Mouse (Mus musculus) liver, adult 2 months (tissue): ENCODE results near the gene Opa3.

Source experiments
- CTCF ChIP-seq: fragments of 200-500 bp; IDR thresholded peaks from 2 replicates; pipeline ENCODE4 v1.5.1; 2011; ENCODE audit warnings: low read depth, low read length, control low read depth
- POLR2A ChIP-seq: fragments of 200-500 bp; IDR thresholded peaks from 2 replicates; pipeline ENCODE4 v1.6.1; 2011; ENCODE audit warnings: low read length, control low read depth; ENCODE audit not compliant: insufficient read depth; ENCODE audit errors: extremely low read depth

- no peak for TF ChIP-seq CTCF
- no peak for TF ChIP-seq POLR2A
Observed at GRCm38 (mm10) chr7:19302264-19303045, 74.3 kb downstream of the Opa3 start.
